Mouse (Mus musculus) intestine, embryonic 14.5 days (tissue): Measurements from ENCODE around the gene Gm11733. TPM values are rescaled to one million over a fixed set of nuclear protein-coding genes. Genes with fewer than 3 reads are reported as not detected.

Experiments
- ATAC-seq: fragments of 200-750 bp; cut with Nextera tagmentation; replicated peaks from 2 replicates; pipeline ENCODE4 v1.8.0; 2017; ENCODE audit warnings: low read depth, moderate number of reproducible peaks, moderate TSS enrichment, moderate library complexity; ENCODE audit not compliant: low FRiP score, low TSS enrichment
- DNase-seq: peaks from one replicate; pipeline ENCODE4 v3.0.0-alpha.2; 2018; ENCODE audit warnings: low spot score
- H3K27ac ChIP-seq: fragments of 300-500 bp; sonication (generic); 2 replicates; pipeline ENCODE4 v1.5.1; 2014; ENCODE audit warnings: low read depth, mild to moderate bottlenecking, control low read depth
- H3K27me3 ChIP-seq: fragments of 300-500 bp; sonication (generic); replicated peaks from 2 replicates; pipeline ENCODE4 v1.6.1; 2014; ENCODE audit warnings: low read length, control low read depth; ENCODE audit not compliant: control insufficient read depth, insufficient read depth
- H3K36me3 ChIP-seq: fragments of 300-500 bp; sonication (generic); 2 replicates; pipeline ENCODE4 v1.6.1; 2014; ENCODE audit warnings: low read length, control low read depth; ENCODE audit not compliant: control insufficient read depth, insufficient read depth
- H3K4me1 ChIP-seq: fragments of 300-500 bp; sonication (generic); replicated peaks from 2 replicates; pipeline ENCODE4 v1.6.1; 2014; ENCODE audit warnings: low read length, control low read depth, mixed read lengths; ENCODE audit not compliant: control insufficient read depth, insufficient read depth
- H3K4me2 ChIP-seq: fragments of 300-500 bp; sonication (generic); 2 replicates; pipeline ENCODE4 v1.6.1; 2014; ENCODE audit warnings: low read length
- H3K4me3 ChIP-seq: fragments of 300-500 bp; sonication (generic); 2 replicates; pipeline ENCODE4 v1.5.1; 2014; ENCODE audit warnings: low read depth, low read length, control low read depth, mixed read lengths
- H3K9ac ChIP-seq: fragments of 300-500 bp; sonication (generic); 2 replicates; pipeline ENCODE4 v1.6.1; 2014; ENCODE audit warnings: mild to moderate bottlenecking, low read length
- H3K9me3 ChIP-seq: fragments of 300-500 bp; sonication (generic); 2 replicates; pipeline ENCODE4 v1.6.1; 2016; ENCODE audit warnings: low read length, control low read depth; ENCODE audit not compliant: control insufficient read depth
- WGBS: fragments of 180-500 bp; shearing (Covaris S2); extraction: QIAGEN DNeasy Blood & Tissue Kit; methylation state at CpG from one replicate; pipeline ENCODE4 v1.1.7; 2014; 5-methylcytosine and 5-hydroxymethylcytosine counted together
- polyA plus RNA-seq: library from polyadenylated mRNA; unstranded; fragments of >200 nt; fragmentation: Nextera tagmentation; extraction: Ambion mirVana; gene quantifications from 2 replicates; pipeline ENCODE4 v1.2.1, GENCODE M21; 2014

Gene Gm11733
- polyA plus RNA-seq, 1 experiment from 2014 or later = 0.12 TPM

DNA sequence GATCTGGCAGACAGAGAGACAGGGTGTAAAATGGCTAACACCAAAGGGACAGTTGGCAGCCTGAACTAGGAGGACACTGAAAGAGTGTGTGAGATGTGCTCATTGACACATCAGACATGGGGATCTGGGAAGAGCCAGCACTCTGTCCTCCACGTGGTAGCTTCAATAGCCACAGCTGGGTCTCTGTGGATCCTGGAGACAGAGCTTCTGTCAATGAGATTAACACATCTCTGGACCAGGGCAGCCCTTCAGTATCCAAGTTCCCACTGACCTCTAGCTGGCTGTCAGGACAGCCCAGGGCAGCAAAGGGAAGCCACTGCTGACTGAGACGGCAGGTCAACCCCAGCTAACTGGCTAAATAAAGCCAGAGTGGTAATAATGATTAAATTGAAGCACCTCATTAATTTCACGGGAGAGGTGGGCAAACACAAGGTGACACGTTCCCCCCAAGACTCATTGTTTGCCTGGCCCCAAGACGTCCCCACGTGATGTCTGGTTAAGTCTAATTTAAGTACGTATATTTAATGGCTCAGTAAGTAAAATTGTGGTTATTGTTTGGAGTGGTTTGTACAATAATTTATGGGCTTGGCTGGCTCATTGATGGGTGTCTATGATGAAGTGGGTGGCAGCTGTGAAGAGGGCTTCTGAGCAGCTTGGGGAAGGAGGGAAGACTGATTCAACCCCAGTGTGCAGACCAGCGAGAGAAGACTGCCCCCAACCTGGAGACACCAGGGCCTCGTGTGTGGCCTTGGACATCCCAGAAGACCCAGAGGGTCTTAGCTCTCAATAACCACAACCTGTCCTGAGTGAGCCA lies 51.5 kb downstream of the Gm11733 start:
- ATAC-seq (no peak), DNase-seq (no peak)
- Histone ChIP-seq H3K4me2 (no peak overlapping the region), H3K9ac (no peak overlapping the region), H3K9me3 (no peaks in the 10 kb centered on the region), H3K27me3 (no peaks in the 10 kb centered on the region), H3K4me1 (peaks cover 1% of the 10 kb centered on the region; the same call in 1 of the 2 replicates), H3K27ac (no peak overlapping the region), H3K4me3 (no peak overlapping the region), H3K36me3 (no peaks in the 10 kb centered on the region)
- WGBS = 50% methylated on average over 9 of the region's 9 CpGs

DNA sequence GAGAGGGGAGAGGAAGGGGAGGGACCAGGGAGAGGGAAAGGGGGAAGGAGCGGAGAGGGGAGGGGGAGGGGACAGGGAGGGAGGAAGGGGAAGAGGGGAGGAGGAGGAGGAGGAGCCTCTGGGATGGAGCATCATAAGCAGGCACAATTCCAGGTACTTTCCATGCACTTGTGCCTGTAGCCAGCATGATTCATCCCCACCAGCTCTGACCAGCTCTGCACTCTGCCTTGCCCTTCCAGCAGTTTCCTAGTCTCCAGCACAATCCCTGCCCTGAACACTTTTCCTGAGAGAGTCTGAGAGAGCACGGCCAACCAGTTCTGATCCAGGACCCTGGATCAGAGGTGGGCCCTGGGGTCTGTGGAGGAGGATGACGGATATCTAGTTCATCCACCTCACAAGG lies 52.4 kb downstream of the Gm11733 start:
- no peaks in the 10 kb centered on the region for H3K27me3 ChIP-seq
- no peak for DNase-seq
- no peak for ATAC-seq
- H3K4me2 ChIP-seq = no peak overlapping the region
- no peak overlapping the region for H3K4me3 ChIP-seq
- H3K4me1 ChIP-seq = peaks cover 10% of the 10 kb centered on the region; the same call in 1 of the 2 replicates
- WGBS = 61% methylated on average over 3 of the region's 3 CpGs
- H3K9me3 ChIP-seq = no peaks in the 10 kb centered on the region
- H3K27ac ChIP-seq = no peak overlapping the region
- no peaks in the 10 kb centered on the region for H3K36me3 ChIP-seq
- H3K9ac ChIP-seq = no peak overlapping the region

Other genes with a start within 250 kb of the Gm11733 start
- gene Tnrc6c, start 169.9 kb downstream of the Gm11733 start, polyA plus RNA-seq = 12.6 and 13.8 TPM in 2 replicates